Comparison of ENCODE assay signal across 8 mouse cellular contexts in the genomic region with DNA sequence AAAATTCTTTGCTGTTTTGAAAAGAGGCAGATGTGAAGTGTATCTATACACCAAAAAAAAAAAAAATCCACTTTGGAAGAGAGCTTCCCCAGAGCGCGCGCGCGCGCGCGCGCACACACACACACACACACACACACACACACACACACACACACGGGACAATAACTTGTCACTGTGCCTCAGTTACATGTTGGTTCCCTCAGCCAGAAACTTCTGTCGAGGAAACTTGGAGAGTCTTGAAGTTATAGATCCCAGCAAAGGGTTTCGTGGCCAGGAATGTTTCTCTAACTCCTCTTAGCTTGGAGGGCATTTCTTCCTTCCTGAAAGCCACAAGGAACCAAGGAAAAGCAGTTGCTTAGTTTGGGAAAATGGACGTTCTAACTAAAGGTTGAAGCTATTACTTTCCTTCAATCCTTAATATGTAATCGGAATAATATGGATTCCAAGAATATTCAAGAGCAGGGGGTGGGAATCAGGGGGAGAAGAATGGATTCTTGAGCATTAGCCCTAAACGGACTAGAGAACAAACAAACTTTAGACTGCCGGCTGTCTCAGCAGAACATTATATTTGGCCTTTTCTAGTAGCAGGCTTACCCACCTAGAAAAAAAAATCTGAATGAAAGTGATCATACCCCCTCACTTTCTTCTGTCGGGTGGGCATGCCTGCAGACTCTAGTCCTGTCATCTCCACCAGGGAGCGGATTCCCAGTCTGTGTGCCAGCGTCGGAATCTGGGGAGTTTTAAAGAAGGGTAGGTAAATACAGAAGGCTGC. TPM values are rescaled to one million over a fixed set of nuclear protein-coding genes. Genes with fewer than 3 reads are reported as not detected.
DNase-seq lines count a peak whose midpoint lies in the region; ATAC-seq and TF ChIP-seq lines count a peak whose summit lies in the region.

No protein-coding gene starts in this region.

- TF ChIP-seq POLR2A in heart, adult 2 months (IDR thresholded peaks at IDR 0.05; ENCODE audit: insufficient read depth, low read depth, low read length) = no peak
- no peak for TF ChIP-seq POLR2A in cortical plate, adult 2 months (IDR thresholded peaks at IDR 0.05; ENCODE audit: extremely low read depth, insufficient read depth, low read length)

- no peaks in the 10 kb centered on the region for H3K79me2 ChIP-seq in heart, adult 2 months (replicated peaks; ENCODE audit: control insufficient read depth, insufficient read depth, low read length)

- H3K9ac ChIP-seq in heart, adult 2 months (ENCODE audit: low read depth, low read length) = peak overlapping the region; percentile 72
- peak overlapping the region; percentile 39 for H3K9ac ChIP-seq in hindbrain, embryonic 14.5 days
- no peak overlapping the region for H3K9ac ChIP-seq in liver, embryonic 16.5 days (ENCODE audit: low read depth, low read length)

- peak overlapping the region; percentile 75 for H3K4me3 ChIP-seq in heart, adult 2 months
- no peak overlapping the region for H3K4me3 ChIP-seq in cortical plate, adult 2 months (ENCODE audit: insufficient read depth, low read length)
- peak overlapping the region; percentile 13 for H3K4me3 ChIP-seq in hindbrain, embryonic 14.5 days (replicated peaks; ENCODE audit: low read length)
- H3K4me3 ChIP-seq in liver, embryonic 16.5 days (ENCODE audit: low read depth, low read length) = peak overlapping the region; percentile 37

- no peak for ATAC-seq in hindbrain, embryonic 14.5 days (ENCODE audit: low FRiP score)
- ATAC-seq in liver, embryonic 16.5 days (ENCODE audit: low read depth) = no peak

- 2% methylated on average over 20 of the region's 20 CpGs for WGBS in heart, adult 2 months
- WGBS in hindbrain, embryonic 14.5 days = 2% methylated on average over 20 of the region's 20 CpGs
- WGBS in liver, embryonic 16.5 days (ENCODE audit: insufficient replicate concordance) = 3% methylated on average over 20 of the region's 20 CpGs

- H3K27me3 ChIP-seq in heart, adult 2 months (ENCODE audit: control insufficient read depth, insufficient read depth, low read length) = no peaks in the 10 kb centered on the region
- peaks cover 25% of the 10 kb centered on the region; the same call in 1 of the 2 replicates for H3K27me3 ChIP-seq in hindbrain, embryonic 14.5 days (ENCODE audit: control insufficient read depth, insufficient read depth, low read length)
- peaks cover 55% of the 10 kb centered on the region for H3K27me3 ChIP-seq in liver, embryonic 16.5 days (ENCODE audit: control insufficient read depth, insufficient read depth, low read depth, low read length)

- no peaks in the 10 kb centered on the region for H3K9me3 ChIP-seq in hindbrain, embryonic 14.5 days (ENCODE audit: control insufficient read depth, low read length)
- H3K9me3 ChIP-seq in liver, embryonic 16.5 days (replicated peaks; ENCODE audit: control insufficient read depth, low read length) = no peaks in the 10 kb centered on the region

- no peak for TF ChIP-seq EP300 in heart, adult 2 months (IDR thresholded peaks at IDR 0.05; ENCODE audit: insufficient read depth, low read depth, low read length)

- TF ChIP-seq CTCF in heart, adult 2 months (IDR thresholded peaks at IDR 0.05) = peak; percentile 50
- TF ChIP-seq CTCF in cortical plate, adult 2 months (IDR thresholded peaks at IDR 0.05; ENCODE audit: extremely low read depth, insufficient read depth, low read length) = no peak

- peaks cover 6% of the 10 kb centered on the region for H3K4me1 ChIP-seq in heart, adult 2 months (ENCODE audit: control insufficient read depth, insufficient read depth, low read length)
- no peaks in the 10 kb centered on the region for H3K4me1 ChIP-seq in cortical plate, adult 2 months (ENCODE audit: control insufficient read depth, insufficient read depth, low read length)
- 0 out of 2 replicates have a peak, but pooled peaks cover 3% of the 10 kb centered on the region for H3K4me1 ChIP-seq in hindbrain, embryonic 14.5 days (replicated peaks; ENCODE audit: control insufficient read depth, insufficient read depth, low read length)
- peaks cover 4% of the 10 kb centered on the region; the same call in 1 of the 2 replicates for H3K4me1 ChIP-seq in liver, embryonic 16.5 days (ENCODE audit: control insufficient read depth, low read depth, low read length)

- peak overlapping the region; percentile 92 for H3K4me2 ChIP-seq in hindbrain, embryonic 14.5 days (replicated peaks)
- peak overlapping the region; percentile 51 for H3K4me2 ChIP-seq in liver, embryonic 16.5 days (ENCODE audit: low read depth, low read length)

- intact Hi-C loops in heart, adult 2 months (cut with DNase I) = loop anchor here (1.0 to 5.0 kb wide), 8 partner anchors 24 to 547 kb away; no protein-coding TSS in a partner anchor
- intact Hi-C loops in heart, postnatal 25 days (cut with DNase I) = loop anchor here (2.0 to 5.0 kb wide), 3 partner anchors 42 to 229 kb away; no protein-coding TSS in a partner anchor

- no peak for DNase-seq in heart, adult 2 months
- no peak for DNase-seq in heart, postnatal 25 days (ENCODE audit: low spot score)
- no peak for DNase-seq in hindbrain, embryonic 14.5 days (ENCODE audit: low spot score)
- no peak for DNase-seq in frontal cortex, postnatal 25 days (ENCODE audit: low spot score in 2 of 2)
- no peak for DNase-seq in right cerebral cortex, postnatal 10 days (ENCODE audit: low spot score in 2 of 2)
- DNase-seq in spleen, postnatal 36 days (ENCODE audit: low spot score in 2 of 2) = no peak

- H3K36me3 ChIP-seq in heart, adult 2 months (ENCODE audit: control insufficient read depth, insufficient read depth, low read length) = peaks cover 13% of the 10 kb centered on the region; the same call in 1 of the 2 replicates
- H3K36me3 ChIP-seq in hindbrain, embryonic 14.5 days (replicated peaks; ENCODE audit: control insufficient read depth, insufficient read depth) = no peaks in the 10 kb centered on the region
- no peaks in the 10 kb centered on the region for H3K36me3 ChIP-seq in liver, embryonic 16.5 days (ENCODE audit: control insufficient read depth, insufficient read depth)

- peak overlapping the region; percentile 96 for H3K27ac ChIP-seq in heart, adult 2 months
- H3K27ac ChIP-seq in cortical plate, adult 2 months (ENCODE audit: insufficient read depth, low read length) = peak overlapping the region; percentile 35
- H3K27ac ChIP-seq in hindbrain, embryonic 14.5 days = peak overlapping the region; percentile 81
- H3K27ac ChIP-seq in liver, embryonic 16.5 days (ENCODE audit: low read length) = no peak overlapping the region

RNA-seq across cellular contexts. Expression of gene E130114P18Rik, which starts 2.2 kb away (rescaled TPM):
- total RNA-seq in heart, adult 2 months (2021) = not detected
- polyA plus RNA-seq in heart, adult 2 months (2012; rRNA removed) = 0.15 TPM in 1 of 2 replicates, not detected in the other
- not detected for total RNA-seq in heart, postnatal 25 days (2021)
- 12.7 and 14.3 TPM in 2 replicates for polyA plus RNA-seq in cortical plate, adult 2 months (2012; rRNA removed)
- polyA plus RNA-seq in hindbrain, embryonic 14.5 days (2014; fragmentation: Nextera tagmentation; extraction: Ambion mirVana) = 26.3 and 28.0 TPM in 2 replicates
- polyA plus RNA-seq in liver, embryonic 16.5 days (2015; fragmentation: Nextera tagmentation; extraction: Ambion mirVana) = 0.08 TPM in 1 of 2 replicates, not detected in the other

RNA-seq across cellular contexts. Expression of gene Nfia, which starts 3.1 kb away (rescaled TPM):
- total RNA-seq in heart, adult 2 months (2021) = 100 to 1,000 TPM; 126 to 128 TPM
- 70.3 and 75.6 TPM in 2 replicates for polyA plus RNA-seq in heart, adult 2 months (2012; rRNA removed)
- total RNA-seq in heart, postnatal 25 days (2021) = 100 to 1,000 TPM; 134 to 149 TPM
- polyA plus RNA-seq in cortical plate, adult 2 months (2012; rRNA removed) = 21.5 and 24.1 TPM in 2 replicates
- polyA plus RNA-seq in hindbrain, embryonic 14.5 days (2014; fragmentation: Nextera tagmentation; extraction: Ambion mirVana) = 47.8 and 49.2 TPM in 2 replicates
- 4.2 and 5.7 TPM in 2 replicates for polyA plus RNA-seq in liver, embryonic 16.5 days (2015; fragmentation: Nextera tagmentation; extraction: Ambion mirVana)

Comparison
In these comparisons a context has a peak if more than half of its experiments do, and no peak if none do; other contexts are left out.
1. RNA of gene E130114P18Rik, which starts 2.2 kb away (polyA plus RNA-seq): 26.3 to 28.0 TPM in hindbrain, embryonic 14.5 days and 12.7 to 14.3 TPM in cortical plate, adult 2 months; 0.08 TPM in liver, embryonic 16.5 days and 0.15 TPM in heart, adult 2 months; every median in the first group is over 10 times any median in the second.